Mouse (Mus musculus): Measurements from ENCODE around the gene Arhgef15.

GRCm38 (mm10) chr11:68961596-68961995 lies 4.3 kb upstream of the Arhgef15 start:
- no peak for TF ChIP-seq CTCF (IDR thresholded peaks at IDR 0.05; ENCODE audit: borderline replicate concordance, insufficient read depth, low read length)
- no peak for TF ChIP-seq POLR2A (IDR thresholded peaks at IDR 0.05; ENCODE audit: low read depth, low read length)

Measured in embryonic fibroblast, embryonic 13.5 days (primary cell).